Mouse (Mus musculus) adrenal gland, postnatal 36 days (tissue): ENCODE results near the gene Ntrk3. TPM values are rescaled to one million over a fixed set of nuclear protein-coding genes. Genes with fewer than 3 reads are reported as not detected.

Source experiments
- DNase-seq, 2 experiments: peaks; one replicate each; pipeline ENCODE4 v3.0.0; 2021; ENCODE audit warnings: mixed read lengths in 1 of 2
- total RNA-seq, 2 experiments: library from RNA; stranded (reverse); gene quantifications; 2 replicates each; pipeline ENCODE4 v1.2.3; 2021

Ntrk3 gene
- total RNA-seq, 2 experiments from 2014 or later = 19.8 to 37.4 TPM

- DNase-seq = no peak
Observed at GRCm38 (mm10) chr7:78720989-78721816, 16.6 kb downstream of the Ntrk3 start.

GRCm38 (mm10) chr7:78719795-78720460, 17.9 kb downstream of the Ntrk3 start:
- DNase-seq = no peak

GRCm38 (mm10) chr7:78719117-78719516, 18.7 kb downstream of the Ntrk3 start:
- no peak for DNase-seq

- DNase-seq = no peak
Observed at GRCm38 (mm10) chr7:78718191-78718609, 19.6 kb downstream of the Ntrk3 start.

- no peak for DNase-seq
Observed at GRCm38 (mm10) chr7:78707708-78708107, 30.1 kb downstream of the Ntrk3 start.

- DNase-seq = no peak
Observed at GRCm38 (mm10) chr7:78707122-78707521, 30.7 kb downstream of the Ntrk3 start.

- no peak for DNase-seq
Observed at GRCm38 (mm10) chr7:78702676-78703075, 35.1 kb downstream of the Ntrk3 start.

GRCm38 (mm10) chr7:78695200-78695599, 42.6 kb downstream of the Ntrk3 start:
- no peak for DNase-seq

- no peak for DNase-seq
Observed at GRCm38 (mm10) chr7:78693148-78693547, 44.7 kb downstream of the Ntrk3 start.

- peak; percentile 22 to 32 for DNase-seq
Observed at GRCm38 (mm10) chr7:78690956-78691355, 46.9 kb downstream of the Ntrk3 start.

GRCm38 (mm10) chr7:78684943-78685342, 52.9 kb downstream of the Ntrk3 start:
- DNase-seq = peak; percentile 63 to 71

- no peak for DNase-seq
Observed at GRCm38 (mm10) chr7:78680871-78681270, 56.9 kb downstream of the Ntrk3 start.

GRCm38 (mm10) chr7:78669407-78669806, 68.4 kb downstream of the Ntrk3 start:
- DNase-seq = no peak

GRCm38 (mm10) chr7:78668916-78669315, 68.9 kb downstream of the Ntrk3 start:
- no peak for DNase-seq

- DNase-seq = no peak
Observed at GRCm38 (mm10) chr7:78668003-78668635, 69.7 kb downstream of the Ntrk3 start.

GRCm38 (mm10) chr7:78660832-78661231, 77.0 kb downstream of the Ntrk3 start:
- DNase-seq = no peak

GRCm38 (mm10) chr7:78659846-78660245, 78.0 kb downstream of the Ntrk3 start:
- DNase-seq = no peak

- DNase-seq = peak; percentile 84 to 87
Observed at GRCm38 (mm10) chr7:78658026-78658425, 79.8 kb downstream of the Ntrk3 start.

- no peak for DNase-seq
Observed at GRCm38 (mm10) chr7:78656181-78656580, 81.6 kb downstream of the Ntrk3 start.

GRCm38 (mm10) chr7:78653686-78654085, 84.1 kb downstream of the Ntrk3 start:
- DNase-seq = no peak

- DNase-seq = no peak
Observed at GRCm38 (mm10) chr7:78652296-78652695, 85.5 kb downstream of the Ntrk3 start.

GRCm38 (mm10) chr7:78651540-78651939, 86.3 kb downstream of the Ntrk3 start:
- no peak for DNase-seq

GRCm38 (mm10) chr7:78643667-78644066, 94.1 kb downstream of the Ntrk3 start:
- DNase-seq = peak; percentile 13 to 30
